Mouse (Mus musculus) limb, embryonic 11.5 days (tissue): ENCODE results near the gene Bola3. TPM values are rescaled to one million over a fixed set of nuclear protein-coding genes. Genes with fewer than 3 reads are reported as not detected.

Source experiments
- ATAC-seq: fragments of 200-750 bp; cut with Nextera tagmentation; 2 replicates; pipeline ENCODE4 v1.8.0; 2017; ENCODE audit warnings: low read depth; ENCODE audit not compliant: insufficient number of reproducible peaks, low FRiP score, low TSS enrichment
- DNase-seq: peaks from one replicate; pipeline ENCODE4 v3.0.0-alpha.2; 2015; ENCODE audit warnings: low spot score
- H3K27ac ChIP-seq: fragments of 300-500 bp; sonication (generic); replicated peaks from 2 replicates; pipeline ENCODE4 v1.5.1; 2014; ENCODE audit warnings: low read depth, mild to moderate bottlenecking, low read length
- H3K27me3 ChIP-seq: fragments of 300-500 bp; sonication (generic); 2 replicates; pipeline ENCODE4 v1.6.1; 2014; ENCODE audit warnings: mild to moderate bottlenecking, low read length, mixed read lengths; ENCODE audit not compliant: control insufficient read depth, insufficient read depth
- H3K36me3 ChIP-seq: fragments of 300-500 bp; sonication (generic); 2 replicates; pipeline ENCODE4 v1.6.1; 2014; ENCODE audit warnings: mild to moderate bottlenecking, low read length, moderate library complexity, mixed read lengths; ENCODE audit not compliant: control insufficient read depth, insufficient read depth
- H3K4me1 ChIP-seq: fragments of 300-500 bp; sonication (generic); 2 replicates; pipeline ENCODE4 v1.6.1; 2014; ENCODE audit warnings: low read length, mixed read lengths; ENCODE audit not compliant: control insufficient read depth, insufficient read depth
- H3K4me2 ChIP-seq: fragments of 300-500 bp; sonication (generic); 2 replicates; pipeline ENCODE4 v1.6.1; 2014; ENCODE audit warnings: low read depth, mild to moderate bottlenecking, moderate library complexity; ENCODE audit not compliant: severe bottlenecking
- H3K4me3 ChIP-seq: fragments of 300-500 bp; sonication (generic); 2 replicates; pipeline ENCODE4 v1.5.1; 2014; ENCODE audit warnings: low read depth, low read length
- H3K9ac ChIP-seq: fragments of 300-500 bp; sonication (generic); 2 replicates; pipeline ENCODE4 v1.6.1; 2014; ENCODE audit warnings: mild to moderate bottlenecking, low read length
- H3K9me3 ChIP-seq: fragments of 300-500 bp; sonication (generic); 2 replicates; pipeline ENCODE4 v1.6.1; 2016; ENCODE audit warnings: low read length; ENCODE audit not compliant: control insufficient read depth
- WGBS: fragments of 180-500 bp; shearing (Covaris S2); extraction: QIAGEN DNeasy Blood & Tissue Kit; methylation state at CpG from one replicate; pipeline ENCODE4 v1.1.7; 2014; 5-methylcytosine and 5-hydroxymethylcytosine counted together
- polyA plus RNA-seq: library from polyadenylated mRNA; unstranded; fragments of >200 nt; fragmentation: Nextera tagmentation; extraction: Ambion mirVana; gene quantifications from 2 replicates; pipeline ENCODE4 v1.2.1, GENCODE M21; 2014

Bola3 gene
- polyA plus RNA-seq, 1 experiment from 2014 or later = 143 TPM

GRCm38 (mm10) chr6:83363075-83363474, 14.1 kb downstream of the Bola3 start:
- Histone ChIP-seq H3K36me3 (peaks cover 11% of the 10 kb centered on the region), H3K4me3 (no peak overlapping the region), H3K27ac (no peak overlapping the region), H3K4me1 (no peaks in the 10 kb centered on the region), H3K9me3 (no peaks in the 10 kb centered on the region), H3K9ac (no peak overlapping the region), H3K4me2 (no peak overlapping the region), H3K27me3 (no peaks in the 10 kb centered on the region)
- ATAC-seq = no peak
- no peak for DNase-seq
- WGBS = 88% methylated on average over 12 of the region's 12 CpGs

GRCm38 (mm10) chr6:83370316-83370965, 21.5 kb downstream of the Bola3 start:
- no peak overlapping the region for H3K4me3 ChIP-seq

GRCm38 (mm10) chr6:83371350-83371749, 22.4 kb downstream of the Bola3 start:
- Histone ChIP-seq H3K4me3 (no peak overlapping the region), H3K4me1 (no peaks in the 10 kb centered on the region), H3K9ac (no peak overlapping the region), H3K4me2 (no peak overlapping the region), H3K36me3 (peaks cover 54% of the 10 kb centered on the region), H3K27me3 (no peaks in the 10 kb centered on the region), H3K27ac (no peak overlapping the region), H3K9me3 (no peaks in the 10 kb centered on the region)
- 87% methylated on average over 3 of the region's 3 CpGs for WGBS
- ATAC-seq = no peak
- DNase-seq = no peak

More at GRCm38 (mm10) chr6:83370316-83370965, 21.5 kb downstream of the Bola3 start:
- Histone ChIP-seq H3K4me2 (no peak overlapping the region), H3K4me1 (no peaks in the 10 kb centered on the region), H3K9me3 (no peaks in the 10 kb centered on the region), H3K27ac (no peak overlapping the region), H3K36me3 (peaks cover 49% of the 10 kb centered on the region), H3K27me3 (no peaks in the 10 kb centered on the region), H3K9ac (no peak overlapping the region)
- WGBS = 91% methylated on average over 21 of the region's 21 CpGs
- ATAC-seq = no peak
- DNase-seq = no peak

- no peaks in the 10 kb centered on the region for H3K9me3 ChIP-seq
- ATAC-seq (no peak), DNase-seq (no peak)
- no peaks in the 10 kb centered on the region for H3K4me1 ChIP-seq
- H3K27ac ChIP-seq = no peak overlapping the region
- H3K36me3 ChIP-seq = peaks cover 51% of the 10 kb centered on the region
- no peak overlapping the region for H3K4me2 ChIP-seq
- WGBS = 90% methylated on average over 9 of the region's 9 CpGs
- H3K4me3 ChIP-seq = no peak overlapping the region
- no peaks in the 10 kb centered on the region for H3K27me3 ChIP-seq
- H3K9ac ChIP-seq = no peak overlapping the region
Measured at GRCm38 (mm10) chr6:83373704-83374300, 24.9 kb downstream of the Bola3 start.

- 90% methylated on average over 10 of the region's 10 CpGs for WGBS
- Histone ChIP-seq H3K4me2 (no peak overlapping the region), H3K9me3 (no peaks in the 10 kb centered on the region), H3K9ac (no peak overlapping the region), H3K4me3 (no peak overlapping the region), H3K36me3 (peaks cover 29% of the 10 kb centered on the region), H3K4me1 (no peaks in the 10 kb centered on the region), H3K27me3 (no peaks in the 10 kb centered on the region), H3K27ac (no peak overlapping the region)
- ATAC-seq = no peak; the same call in 1 of the 2 replicates
- no peak for DNase-seq
Measured at GRCm38 (mm10) chr6:83381510-83382491, 32.9 kb downstream of the Bola3 start.

GRCm38 (mm10) chr6:83385569-83386090, 36.7 kb downstream of the Bola3 start:
- H3K9me3 ChIP-seq = no peaks in the 10 kb centered on the region
- H3K27me3 ChIP-seq = no peaks in the 10 kb centered on the region
- no peak for ATAC-seq
- no peak overlapping the region for H3K9ac ChIP-seq
- peaks cover 19% of the 10 kb centered on the region for H3K36me3 ChIP-seq
- DNase-seq = no peak
- H3K4me3 ChIP-seq = no peak overlapping the region
- no peaks in the 10 kb centered on the region for H3K4me1 ChIP-seq
- H3K27ac ChIP-seq = no peak overlapping the region
- H3K4me2 ChIP-seq = no peak overlapping the region
- WGBS = 93% methylated on average over 9 of the region's 9 CpGs

- Histone ChIP-seq H3K27me3 (no peaks in the 10 kb centered on the region), H3K36me3 (peaks cover 13% of the 10 kb centered on the region; the same call in 1 of the 2 replicates), H3K4me3 (no peak overlapping the region), H3K4me2 (no peak overlapping the region), H3K27ac (no peak overlapping the region), H3K9me3 (no peaks in the 10 kb centered on the region), H3K9ac (no peak overlapping the region), H3K4me1 (no peaks in the 10 kb centered on the region)
- no peak for DNase-seq
- WGBS = 90% methylated on average over 8 of the region's 8 CpGs
- ATAC-seq = no peak
Measured at GRCm38 (mm10) chr6:83392166-83392780, 43.3 kb downstream of the Bola3 start.

GRCm38 (mm10) chr6:83394122-83394521, 45.2 kb downstream of the Bola3 start:
- Histone ChIP-seq H3K27ac (no peak overlapping the region), H3K9ac (no peak overlapping the region), H3K4me1 (no peaks in the 10 kb centered on the region), H3K9me3 (no peaks in the 10 kb centered on the region), H3K4me2 (no peak overlapping the region), H3K36me3 (peaks cover 20% of the 10 kb centered on the region; the same call in 1 of the 2 replicates), H3K27me3 (no peaks in the 10 kb centered on the region), H3K4me3 (no peak overlapping the region)
- 94% methylated on average over 4 of the region's 4 CpGs for WGBS
- DNase-seq = no peak
- no peak for ATAC-seq
